Mouse (Mus musculus) forebrain, postnatal 0 days (tissue): ENCODE data around the gene Slc31a1. TPM values are rescaled to one million over a fixed set of nuclear protein-coding genes. Genes with fewer than 3 reads are reported as not detected.

ENCODE experiments used
- ATAC-seq: fragments of 200-750 bp; cut with Nextera tagmentation; 2 replicates; pipeline ENCODE4 v1.8.0; 2017; ENCODE audit warnings: mild to moderate bottlenecking, moderate library complexity
- DNase-seq: peaks from one replicate; pipeline ENCODE4 v3.0.0-alpha.2; 2015
- H3K27ac ChIP-seq: fragments of 300-500 bp; sonication (generic); 2 replicates; pipeline ENCODE4 v1.5.1; 2014; ENCODE audit warnings: low read depth, mild to moderate bottlenecking, antibody characterized with exemption, low read length, moderate library complexity, mixed read lengths
- H3K27me3 ChIP-seq: fragments of 300-500 bp; sonication (generic); 2 replicates; pipeline ENCODE4 v1.6.1; 2014; ENCODE audit warnings: mild to moderate bottlenecking, low read length, mixed read lengths; ENCODE audit not compliant: insufficient read depth
- H3K36me3 ChIP-seq: fragments of 300-500 bp; sonication (generic); 2 replicates; pipeline ENCODE4 v1.6.1; 2014; ENCODE audit warnings: mild to moderate bottlenecking, moderate library complexity; ENCODE audit not compliant: insufficient read depth
- H3K4me1 ChIP-seq: fragments of 300-500 bp; sonication (generic); 2 replicates; pipeline ENCODE4 v1.6.1; 2014; ENCODE audit warnings: antibody characterized with exemption; ENCODE audit not compliant: insufficient read depth
- H3K4me2 ChIP-seq: fragments of 300-500 bp; sonication (generic); 2 replicates; pipeline ENCODE4 v1.6.1; 2014; ENCODE audit warnings: low read depth, mild to moderate bottlenecking, moderate library complexity
- H3K4me3 ChIP-seq: fragments of 300-500 bp; sonication (generic); 2 replicates; pipeline ENCODE4 v1.5.1; 2014; ENCODE audit warnings: low read depth, low read length, mixed read lengths
- H3K9ac ChIP-seq: fragments of 300-500 bp; sonication (generic); 2 replicates; pipeline ENCODE4 v1.6.1; 2014; ENCODE audit warnings: mild to moderate bottlenecking
- H3K9me3 ChIP-seq: fragments of 300-500 bp; sonication (generic); 2 replicates; pipeline ENCODE4 v1.6.1; 2016; ENCODE audit warnings: low read length
- CTCF ChIP-seq: sonication (generic); IDR thresholded peaks from 2 replicates; pipeline ENCODE4 v1.5.1; 2016; ENCODE audit warnings: antibody characterized with exemption, control low read depth, low read depth
- WGBS: fragments of 180-500 bp; shearing (Covaris S2); extraction: QIAGEN DNeasy Blood & Tissue Kit; methylation state at CpG from one replicate; pipeline ENCODE4 v1.1.7; 2014; 5-methylcytosine and 5-hydroxymethylcytosine counted together
- polyA plus RNA-seq: library from polyadenylated mRNA; unstranded; fragments of >200 nt; fragmentation: Nextera tagmentation; extraction: Ambion mirVana; gene quantifications from 2 replicates; pipeline ENCODE4 v1.2.1, GENCODE M21; 2015
- total RNA-seq: library from RNA; depleted of rRNA; stranded (reverse); fragments of >200 nt; gene quantifications from 2 replicates; pipeline ENCODE4 v1.2.3, GENCODE M21; 2014

The Slc31a1 gene
- total and polyA plus RNA-seq, 2 experiments from 2014 or later, result 16.2 to 39.9 TPM

DNA sequence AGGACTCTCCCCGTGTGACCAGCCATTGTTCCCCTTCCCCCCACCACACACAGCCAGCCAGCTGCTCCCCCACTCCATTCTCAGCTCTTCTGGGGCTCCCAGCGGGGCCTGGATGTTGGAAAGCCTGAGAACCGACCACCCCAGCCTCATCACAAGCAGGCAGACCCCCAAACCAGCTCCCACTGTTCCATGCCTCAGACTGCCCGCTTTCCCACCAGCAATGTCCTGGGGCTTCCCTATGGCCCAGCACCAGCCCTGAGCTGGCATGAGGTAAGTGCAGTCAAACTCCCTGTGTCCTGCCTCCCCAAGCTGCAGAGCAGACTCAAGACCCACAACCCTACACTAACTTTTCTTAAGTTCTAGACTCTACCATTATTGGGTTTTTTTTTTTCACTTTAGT lies 45.6 kb downstream of the Slc31a1 start:
- Histone ChIP-seq H3K4me1 (peaks cover 8% of the 10 kb centered on the region; the same call in 1 of the 2 replicates), H3K36me3 (peaks cover 15% of the 10 kb centered on the region), H3K4me2 (no peak overlapping the region), H3K9ac (no peak overlapping the region), H3K27me3 (no peaks in the 10 kb centered on the region), H3K9me3 (no peaks in the 10 kb centered on the region), H3K4me3 (no peak overlapping the region), H3K27ac (no peak overlapping the region)
- 85% methylated on average over 4 of the region's 4 CpGs for WGBS
- DNase-seq, result no peak
- no peak for ATAC-seq
- TF ChIP-seq CTCF, result no peak

DNA sequence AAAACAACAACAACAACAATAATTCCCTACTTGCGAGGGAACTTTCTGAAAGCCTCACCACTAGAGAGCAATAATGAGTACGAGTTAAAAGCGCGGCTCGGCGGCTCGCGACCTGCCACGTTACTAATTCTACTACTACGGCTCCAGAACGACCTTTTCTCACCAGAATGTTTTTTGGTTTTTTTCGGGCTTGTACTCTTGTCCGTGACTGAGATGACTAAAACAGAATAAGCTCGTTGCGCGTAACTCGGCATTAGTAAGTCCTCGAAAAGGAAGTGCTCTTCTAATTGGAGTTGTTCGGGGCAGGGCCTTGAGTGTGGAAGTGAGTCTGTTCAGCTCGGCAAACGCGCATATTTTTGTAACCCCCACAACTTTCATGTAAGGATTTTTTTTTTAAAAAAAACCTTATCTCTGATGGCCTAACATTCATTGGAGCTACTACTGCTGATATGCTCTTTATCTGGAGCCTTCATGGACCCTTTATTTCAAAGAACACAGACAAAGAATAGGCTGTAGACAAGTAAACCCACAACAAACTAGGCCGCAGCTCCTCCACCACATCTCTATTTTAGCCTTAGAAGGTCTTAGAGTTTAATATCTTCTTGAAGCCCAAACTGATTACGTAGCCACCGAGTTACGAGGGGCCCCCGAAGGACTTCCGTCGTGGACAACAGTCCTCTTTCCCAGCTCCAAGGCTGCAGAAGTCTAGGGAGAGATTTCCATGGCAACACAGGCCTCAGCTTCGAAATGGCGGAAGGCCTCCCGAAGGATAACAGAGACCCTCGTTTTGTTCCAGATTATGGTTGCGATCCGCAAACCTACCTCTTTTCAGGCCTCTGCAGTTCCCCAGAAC lies 47.4 kb downstream of the Slc31a1 start:
- peak; percentile 34 for ATAC-seq
- Histone ChIP-seq H3K4me2 (peak overlapping the region; percentile 47), H3K36me3 (peaks cover 16% of the 10 kb centered on the region), H3K4me3 (peak overlapping the region; percentile 61), H3K27ac (peak overlapping the region; percentile 76), H3K4me1 (peaks cover 8% of the 10 kb centered on the region; the same call in 1 of the 2 replicates), H3K9ac (peak overlapping the region; percentile 63), H3K27me3 (no peaks in the 10 kb centered on the region), H3K9me3 (no peaks in the 10 kb centered on the region)
- WGBS, result under 1% methylated on average over 35 of the region's 35 CpGs
- peak; percentile 67 for TF ChIP-seq CTCF
- peak; percentile 77 for DNase-seq

DNA sequence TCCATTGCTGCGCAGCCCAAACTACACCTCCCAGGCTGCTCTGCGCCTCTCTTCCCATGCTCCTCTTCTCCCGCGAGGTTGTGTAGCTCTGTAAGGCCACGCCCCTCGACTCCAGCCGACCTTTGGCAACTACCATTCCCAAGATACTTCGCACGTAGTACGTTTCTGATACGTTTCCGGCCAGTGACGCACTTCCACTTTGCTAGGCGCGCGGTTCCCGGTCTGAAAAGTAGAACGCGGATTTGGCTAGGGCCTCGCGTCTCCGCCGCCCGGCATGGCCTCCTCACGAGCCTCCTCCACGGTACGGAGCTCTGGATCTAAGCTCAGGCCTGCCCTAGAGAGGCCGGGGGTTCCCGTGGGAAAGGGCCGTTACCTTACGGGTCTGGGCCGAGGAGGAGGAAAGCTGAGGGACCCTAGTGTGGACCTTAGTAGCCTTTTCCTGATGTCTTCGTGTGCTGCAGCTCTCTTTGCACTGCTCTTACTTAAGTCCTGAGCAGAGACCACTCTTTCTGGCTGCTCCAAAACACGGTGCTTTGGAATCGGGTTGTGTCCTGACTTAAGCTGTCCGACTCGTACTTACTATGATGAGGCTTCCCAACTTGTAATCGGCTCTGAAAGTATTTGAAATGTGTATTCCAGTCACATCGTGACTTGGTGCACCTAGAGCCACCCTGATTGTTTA lies 48.2 kb downstream of the Slc31a1 start, which contains the start of the genes Cdc26 and Prpf4:
Gene Cdc26 (minus strand): TSS at position 42 of the 682 bp plus-strand sequence.
Gene Prpf4 (plus strand): TSS at position 197 of the 682 bp plus-strand sequence.
- peaks cover 8% of the 10 kb centered on the region; the same call in 1 of the 2 replicates for H3K4me1 ChIP-seq
- TF ChIP-seq CTCF, result no peak
- WGBS, result under 1% methylated on average over 39 of the region's 39 CpGs
- no peaks in the 10 kb centered on the region for H3K9me3 ChIP-seq
- peak within 1 kb of the TSS; percentile 75 for H3K9ac ChIP-seq
- peak within 1 kb of the TSS; percentile 79 for H3K27ac ChIP-seq
- peak within 1 kb of the TSS; percentile 61 for H3K4me3 ChIP-seq
- peak; percentile 99 for DNase-seq
- H3K4me2 ChIP-seq, result peak within 1 kb of the TSS; percentile 68
- peak; percentile 100 for ATAC-seq
- H3K36me3 ChIP-seq, result peaks cover 22% of the 10 kb centered on the region
- H3K27me3 ChIP-seq, result no peaks in the 10 kb centered on the region

DNA sequence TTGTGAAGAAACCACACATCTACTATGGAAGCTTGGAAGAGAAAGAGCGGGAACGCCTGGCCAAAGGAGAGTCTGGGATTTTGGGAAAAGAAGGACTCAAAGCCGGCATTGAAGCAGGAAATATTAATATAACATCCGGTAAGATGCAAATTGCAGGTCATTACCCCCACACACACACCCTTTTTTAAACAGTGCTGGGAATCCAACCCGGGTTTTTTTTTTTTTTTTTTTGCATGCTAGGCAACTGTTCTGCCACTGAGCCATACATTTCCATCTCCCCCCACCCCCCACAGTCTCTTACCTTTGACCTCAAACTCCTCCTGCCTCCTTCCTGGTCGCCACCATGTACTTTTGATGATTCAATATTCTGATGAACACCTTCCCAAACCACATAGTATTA lies 49.1 kb downstream of the Slc31a1 start:
- no peaks in the 10 kb centered on the region for H3K9me3 ChIP-seq
- 34% methylated on average over 6 of the region's 6 CpGs for WGBS
- ATAC-seq, result no peak

DNA sequence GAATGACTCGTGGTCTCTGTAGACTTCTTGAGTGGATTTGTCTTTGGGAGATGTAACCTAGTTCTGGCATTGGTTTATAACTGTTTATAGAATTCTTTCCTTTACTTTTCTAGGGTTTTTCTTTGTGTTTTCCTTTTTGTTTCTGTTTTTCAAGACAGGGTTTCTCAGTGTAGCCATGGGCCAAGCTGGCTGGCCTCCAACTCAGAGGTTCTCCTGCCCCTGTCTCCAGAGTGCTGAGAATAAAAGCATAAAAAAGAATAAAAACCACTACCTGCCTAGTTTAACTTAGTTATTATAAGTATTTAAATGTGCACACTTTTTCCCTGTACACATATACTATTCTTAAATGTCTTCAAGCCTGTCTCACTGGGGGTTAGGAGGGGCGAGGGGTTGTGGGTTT lies 49.8 kb downstream of the Slc31a1 start:
- 90% methylated on average over 2 of the region's 2 CpGs for WGBS
- TF ChIP-seq CTCF, result no peak
- H3K4me2 ChIP-seq, result no peak overlapping the region
- H3K27me3 ChIP-seq, result no peaks in the 10 kb centered on the region
- H3K27ac ChIP-seq, result no peak overlapping the region
- peaks cover 34% of the 10 kb centered on the region for H3K36me3 ChIP-seq
- no peaks in the 10 kb centered on the region for H3K9me3 ChIP-seq
- 0 out of 2 replicates have a peak overlapping the region, but pooled peaks have one; percentile 10 for H3K9ac ChIP-seq
- no peak overlapping the region for H3K4me3 ChIP-seq
- peaks cover 8% of the 10 kb centered on the region; the same call in 1 of the 2 replicates for H3K4me1 ChIP-seq
- DNase-seq (no peak), ATAC-seq (no peak)

More for the DNA sequence above, 49.1 kb downstream of the Slc31a1 start:
- DNase-seq, result no peak
- TF ChIP-seq CTCF, result no peak
- H3K27me3 ChIP-seq, result no peaks in the 10 kb centered on the region
- peaks cover 8% of the 10 kb centered on the region; the same call in 1 of the 2 replicates for H3K4me1 ChIP-seq
- no peak overlapping the region for H3K27ac ChIP-seq
- H3K36me3 ChIP-seq, result peaks cover 27% of the 10 kb centered on the region
- peak overlapping the region; percentile 75 for H3K9ac ChIP-seq
- peak overlapping the region; percentile 68 for H3K4me2 ChIP-seq
- H3K4me3 ChIP-seq, result peak overlapping the region; percentile 61

DNA sequence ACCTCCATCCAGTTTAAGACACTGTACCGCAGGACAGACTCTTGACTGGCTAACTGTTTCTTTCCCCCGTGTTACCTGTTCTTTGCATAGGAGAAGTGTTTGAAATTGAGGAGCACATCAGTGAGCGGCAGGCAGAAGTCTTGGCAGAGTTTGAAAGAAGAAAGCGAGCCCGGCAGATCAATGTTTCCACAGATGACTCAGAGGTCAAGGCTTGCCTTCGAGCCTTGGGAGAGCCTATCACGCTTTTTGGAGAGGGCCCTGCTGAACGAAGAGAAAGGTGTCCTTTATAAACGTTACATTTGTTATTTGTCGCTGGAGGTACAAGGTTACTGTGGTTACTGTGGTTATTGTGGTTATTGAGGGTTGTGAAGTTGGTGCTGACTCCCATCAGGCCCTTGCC lies 51.1 kb downstream of the Slc31a1 start:
- ATAC-seq, result no peak
- H3K9ac ChIP-seq, result no peak overlapping the region
- H3K27me3 ChIP-seq, result no peaks in the 10 kb centered on the region
- H3K36me3 ChIP-seq, result peaks cover 47% of the 10 kb centered on the region
- no peak overlapping the region for H3K4me2 ChIP-seq
- no peak for TF ChIP-seq CTCF
- H3K4me3 ChIP-seq, result no peak overlapping the region
- 91% methylated on average over 10 of the region's 10 CpGs for WGBS
- no peak overlapping the region for H3K27ac ChIP-seq
- peaks cover 8% of the 10 kb centered on the region; the same call in 1 of the 2 replicates for H3K4me1 ChIP-seq
- no peaks in the 10 kb centered on the region for H3K9me3 ChIP-seq
- no peak for DNase-seq

DNA sequence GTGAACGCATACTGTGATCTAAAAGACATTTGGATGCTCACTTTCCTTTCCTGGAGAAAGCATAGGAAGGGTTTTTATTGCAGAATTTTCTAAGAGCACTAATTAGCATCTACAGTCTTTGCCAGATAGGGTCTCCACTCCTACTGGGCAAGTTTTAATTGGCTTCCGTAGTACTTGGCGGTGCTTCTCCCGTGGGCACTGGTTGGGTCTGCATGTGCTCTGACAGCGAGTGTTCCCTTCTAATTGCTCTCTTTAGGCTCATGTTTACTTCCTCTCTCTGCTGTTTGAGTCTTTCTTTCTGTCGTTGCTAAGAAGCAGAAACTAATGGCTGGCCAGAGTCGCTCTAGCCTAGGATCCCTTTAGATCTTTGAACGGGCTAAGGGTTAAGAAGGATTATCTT lies 57.9 kb downstream of the Slc31a1 start:
- Histone ChIP-seq H3K9me3 (no peaks in the 10 kb centered on the region), H3K27me3 (no peaks in the 10 kb centered on the region), H3K4me3 (no peak overlapping the region), H3K9ac (no peak overlapping the region), H3K36me3 (peaks cover 94% of the 10 kb centered on the region), H3K4me2 (no peak overlapping the region), H3K4me1 (no peaks in the 10 kb centered on the region), H3K27ac (no peak overlapping the region)
- ATAC-seq (peak; percentile 83), DNase-seq (peak; percentile 41)
- WGBS, result 46% methylated on average over 8 of the region's 8 CpGs
- TF ChIP-seq CTCF, result no peak
